Mouse (Mus musculus) intestine, embryonic 14.5 days (tissue): Measurements from ENCODE around the gene Gm43951. TPM values are rescaled to one million over a fixed set of nuclear protein-coding genes. Genes with fewer than 3 reads are reported as not detected.

Experiments
- ATAC-seq: fragments of 200-750 bp; cut with Nextera tagmentation; replicated peaks from 2 replicates; pipeline ENCODE4 v1.8.0; 2017; ENCODE audit warnings: low read depth, moderate number of reproducible peaks, moderate TSS enrichment, moderate library complexity; ENCODE audit not compliant: low FRiP score, low TSS enrichment
- DNase-seq: peaks from one replicate; pipeline ENCODE4 v3.0.0-alpha.2; 2018; ENCODE audit warnings: low spot score
- H3K27ac ChIP-seq: fragments of 300-500 bp; sonication (generic); 2 replicates; pipeline ENCODE4 v1.5.1; 2014; ENCODE audit warnings: low read depth, mild to moderate bottlenecking, control low read depth
- H3K27me3 ChIP-seq: fragments of 300-500 bp; sonication (generic); replicated peaks from 2 replicates; pipeline ENCODE4 v1.6.1; 2014; ENCODE audit warnings: low read length, control low read depth; ENCODE audit not compliant: control insufficient read depth, insufficient read depth
- H3K36me3 ChIP-seq: fragments of 300-500 bp; sonication (generic); 2 replicates; pipeline ENCODE4 v1.6.1; 2014; ENCODE audit warnings: low read length, control low read depth; ENCODE audit not compliant: control insufficient read depth, insufficient read depth
- H3K4me1 ChIP-seq: fragments of 300-500 bp; sonication (generic); replicated peaks from 2 replicates; pipeline ENCODE4 v1.6.1; 2014; ENCODE audit warnings: low read length, control low read depth, mixed read lengths; ENCODE audit not compliant: control insufficient read depth, insufficient read depth
- H3K4me2 ChIP-seq: fragments of 300-500 bp; sonication (generic); 2 replicates; pipeline ENCODE4 v1.6.1; 2014; ENCODE audit warnings: low read length
- H3K4me3 ChIP-seq: fragments of 300-500 bp; sonication (generic); 2 replicates; pipeline ENCODE4 v1.5.1; 2014; ENCODE audit warnings: low read depth, low read length, control low read depth, mixed read lengths
- H3K9ac ChIP-seq: fragments of 300-500 bp; sonication (generic); 2 replicates; pipeline ENCODE4 v1.6.1; 2014; ENCODE audit warnings: mild to moderate bottlenecking, low read length
- H3K9me3 ChIP-seq: fragments of 300-500 bp; sonication (generic); 2 replicates; pipeline ENCODE4 v1.6.1; 2016; ENCODE audit warnings: low read length, control low read depth; ENCODE audit not compliant: control insufficient read depth
- WGBS: fragments of 180-500 bp; shearing (Covaris S2); extraction: QIAGEN DNeasy Blood & Tissue Kit; methylation state at CpG from one replicate; pipeline ENCODE4 v1.1.7; 2014; 5-methylcytosine and 5-hydroxymethylcytosine counted together
- polyA plus RNA-seq: library from polyadenylated mRNA; unstranded; fragments of >200 nt; fragmentation: Nextera tagmentation; extraction: Ambion mirVana; gene quantifications from 2 replicates; pipeline ENCODE4 v1.2.1, GENCODE M21; 2014

The Gm43951 gene
- polyA plus RNA-seq, 1 experiment from 2014 or later, result 0.08 TPM

DNA sequence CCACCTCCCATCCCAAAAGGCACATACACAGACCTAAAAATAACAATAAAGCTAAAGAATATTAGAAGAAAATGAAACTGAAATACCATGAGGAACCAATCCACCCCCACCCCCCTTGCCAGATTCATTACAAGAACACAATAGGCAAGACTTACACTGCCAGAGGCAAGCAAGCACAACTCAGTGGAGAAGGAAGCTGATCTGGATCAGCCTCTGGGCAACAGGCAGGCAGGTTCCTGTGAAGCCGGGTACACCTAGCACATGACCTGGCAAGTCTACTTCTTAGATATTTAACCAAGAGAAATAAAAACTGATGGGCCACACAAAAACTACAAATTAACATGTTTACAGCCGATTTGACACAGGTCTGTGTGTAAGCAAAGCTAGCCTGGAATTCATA, 43.4 kb downstream of the Gm43951 start:
- 90% methylated on average over 2 of the region's 2 CpGs for WGBS

DNA sequence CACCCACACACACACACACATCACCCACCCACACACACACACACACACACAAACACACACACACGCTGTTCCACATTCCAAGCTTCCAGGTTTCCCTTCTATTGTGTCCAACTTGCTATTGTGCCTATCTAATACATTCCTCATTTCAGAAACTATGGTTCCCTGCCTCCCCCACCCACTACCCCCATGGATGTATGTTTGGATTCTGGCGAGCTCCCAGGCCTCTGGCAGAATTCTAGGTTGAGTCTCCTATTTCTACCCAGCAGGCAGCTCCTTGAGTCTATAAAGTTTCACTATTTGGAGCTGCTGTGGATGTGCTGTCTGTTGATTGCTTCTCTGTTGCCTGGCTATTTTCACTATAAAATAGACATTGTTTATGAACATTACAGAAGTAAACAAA, 50.0 kb downstream of the Gm43951 start:
- Histone ChIP-seq H3K4me2 (no peak overlapping the region), H3K9ac (no peak overlapping the region), H3K27ac (peak overlapping the region; percentile 81), H3K4me1 (peaks cover 8% of the 10 kb centered on the region; the same call in 1 of the 2 replicates), H3K9me3 (no peaks in the 10 kb centered on the region), H3K36me3 (peaks cover 53% of the 10 kb centered on the region), H3K4me3 (no peak overlapping the region), H3K27me3 (no peaks in the 10 kb centered on the region)
- 0 out of 2 replicates have a peak, but pooled peaks have one; percentile 17 for ATAC-seq
- no peak for DNase-seq
- 46% methylated on average over 2 of the region's 2 CpGs for WGBS

More for the DNA sequence above, 43.4 kb downstream of the Gm43951 start:
- Histone ChIP-seq H3K4me1 (no peaks in the 10 kb centered on the region), H3K9me3 (no peaks in the 10 kb centered on the region), H3K9ac (no peak overlapping the region), H3K4me2 (no peak overlapping the region), H3K27ac (no peak overlapping the region), H3K27me3 (no peaks in the 10 kb centered on the region), H3K4me3 (no peak overlapping the region), H3K36me3 (peaks cover 62% of the 10 kb centered on the region)
- ATAC-seq (no peak), DNase-seq (no peak)

DNA sequence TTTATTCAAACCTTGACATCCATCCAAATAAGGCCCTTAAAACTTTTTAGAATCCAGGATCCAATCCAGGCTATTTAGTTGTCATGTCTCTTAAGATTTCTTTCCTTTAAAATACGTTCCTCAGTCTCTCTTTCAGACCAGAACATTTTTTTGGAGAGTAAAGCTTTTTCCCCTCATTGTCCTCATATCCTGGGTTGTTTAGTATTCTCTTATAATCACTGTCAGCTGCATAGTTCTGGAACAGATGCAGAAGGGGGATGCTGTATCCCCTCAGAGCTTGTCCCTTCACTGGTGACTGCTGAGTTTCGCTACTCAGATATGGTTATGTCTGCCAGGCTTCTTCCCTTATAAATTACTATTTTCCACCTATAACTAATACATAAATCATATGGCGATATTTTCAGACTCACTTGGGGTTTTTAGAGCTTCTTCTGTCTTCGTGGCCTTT, 50.6 kb downstream of the Gm43951 start:
- Histone ChIP-seq H3K27me3 (no peaks in the 10 kb centered on the region), H3K36me3 (peaks cover 53% of the 10 kb centered on the region), H3K4me2 (peak overlapping the region; percentile 11; the same call in 1 of the 2 replicates), H3K27ac (peak overlapping the region; percentile 81), H3K4me3 (no peak overlapping the region), H3K9me3 (no peaks in the 10 kb centered on the region), H3K4me1 (peaks cover 12% of the 10 kb centered on the region), H3K9ac (no peak overlapping the region)
- 44% methylated on average over 4 of the region's 4 CpGs for WGBS
- 0 out of 2 replicates have a peak, but pooled peaks have one; percentile 20 for ATAC-seq
- DNase-seq, result no peak

DNA sequence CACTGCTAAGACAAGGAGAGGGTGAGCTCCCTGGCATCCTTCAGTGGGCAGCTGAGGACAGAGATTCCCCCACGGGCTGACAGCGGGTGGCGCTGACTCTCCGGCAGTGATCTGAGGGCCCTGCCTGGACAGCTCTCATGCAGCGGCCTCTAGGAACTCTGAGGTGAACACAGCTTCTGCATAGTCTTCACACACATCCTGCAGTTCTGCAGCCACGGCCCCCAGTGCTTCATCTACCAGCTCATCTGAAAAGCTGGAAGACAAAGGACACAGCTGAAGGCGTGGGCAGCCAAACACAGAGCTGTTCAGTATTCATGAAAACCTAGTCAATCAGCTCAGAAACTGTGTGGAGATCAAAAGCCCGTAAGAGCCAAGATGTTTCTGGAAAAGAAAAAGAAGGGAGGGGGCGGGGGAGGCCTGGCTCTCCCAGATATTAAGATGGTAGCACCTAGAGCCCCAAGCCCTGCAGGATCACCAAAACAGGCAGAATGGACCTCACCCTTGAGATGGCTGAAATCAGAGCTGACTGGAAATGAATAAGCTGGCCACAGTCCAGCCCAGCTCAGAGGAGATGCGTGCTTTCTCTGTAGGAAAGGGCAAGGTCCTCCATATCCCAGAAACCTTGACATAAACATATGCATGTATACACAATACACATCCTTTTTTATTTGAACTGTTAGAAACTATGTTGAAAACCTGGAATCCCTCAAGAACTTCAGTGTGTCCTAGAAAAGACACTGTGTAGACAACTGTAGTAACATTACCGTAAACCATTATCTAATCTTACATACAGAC, 51.3 kb downstream of the Gm43951 start:
- peak overlapping the region; percentile 81 for H3K27ac ChIP-seq
- no peak overlapping the region for H3K9ac ChIP-seq
- 57% methylated on average over 11 of the region's 11 CpGs for WGBS

More for the DNA sequence above, 51.3 kb downstream of the Gm43951 start:
- Histone ChIP-seq H3K36me3 (peaks cover 49% of the 10 kb centered on the region), H3K4me2 (no peak overlapping the region), H3K27me3 (no peaks in the 10 kb centered on the region), H3K9me3 (no peaks in the 10 kb centered on the region), H3K4me1 (peaks cover 12% of the 10 kb centered on the region), H3K4me3 (no peak overlapping the region)
- ATAC-seq (peak; percentile 76; the same call in 1 of the 2 replicates), DNase-seq (peak; percentile 60)

Other genes starting within 250 kb of the Gm43951 start
- gene Aipl1, start 169.3 kb downstream of the Gm43951 start, polyA plus RNA-seq, result 0.27 and 0.30 TPM in 2 replicates
- 107 and 113 TPM in 2 replicates for gene Pimreg, start 164.8 kb downstream of the Gm43951 start, polyA plus RNA-seq
- gene Pitpnm3, start 71.1 kb downstream of the Gm43951 start, polyA plus RNA-seq, result 1.4 TPM in 2 replicates
- 11.0 and 13.9 TPM in 2 replicates for gene 4933427D14Rik, start 619 bp upstream of the Gm43951 start, polyA plus RNA-seq
- gene Txndc17, start 707 bp upstream of the Gm43951 start, polyA plus RNA-seq, result 256 and 268 TPM in 2 replicates
- gene Med31, start 8.8 kb upstream of the Gm43951 start, polyA plus RNA-seq, result 37.3 and 38.0 TPM in 2 replicates
- 0.24 and 0.47 TPM in 2 replicates for gene Slc13a5, start 60.4 kb upstream of the Gm43951 start, polyA plus RNA-seq
- 3.0 and 3.4 TPM in 2 replicates for gene Xaf1, start 94.8 kb upstream of the Gm43951 start, polyA plus RNA-seq
- gene Fbxo39, start 107.6 kb upstream of the Gm43951 start, polyA plus RNA-seq, result not detected in 2 replicates
- gene Tekt1, start 155.6 kb upstream of the Gm43951 start, polyA plus RNA-seq, result 0.58 and 0.81 TPM in 2 replicates
- 26.2 and 34.5 TPM in 2 replicates for gene Smtnl2, start 204.9 kb upstream of the Gm43951 start, polyA plus RNA-seq
- 6.7 and 7.0 TPM in 2 replicates for gene Ggt6, start 228.7 kb upstream of the Gm43951 start, polyA plus RNA-seq
- 173 and 184 TPM in 2 replicates for gene Mybbp1a, start 234.5 kb upstream of the Gm43951 start, polyA plus RNA-seq